Comparison of ENCODE assay signal across 17 mouse cellular contexts in genomic region chr6:146470378-146470777, GRCm38 (mm10).
"Had no signal": no experiment of that assay in that cellular context is flagged by ENCODE, and none has a peak within 500 bp of the region (broad histone marks: within the 10 kb centered on the region; RNA-seq: fewer than 3 reads in every experiment).

No protein-coding gene starts in this region.

- H3K36me3 ChIP-seq: neural tube, embryonic 12.5 days; neural tube, embryonic 13.5 days; neural tube, embryonic 15.5 days; stomach, embryonic 15.5 days had no signal

- H3K4me3 ChIP-seq: neural tube, embryonic 12.5 days; neural tube, embryonic 13.5 days; neural tube, embryonic 15.5 days; stomach, embryonic 15.5 days had no signal

- H3K9me3 ChIP-seq: neural tube, embryonic 12.5 days; neural tube, embryonic 13.5 days; neural tube, embryonic 15.5 days; stomach, embryonic 15.5 days had no signal

- H3K4me2 ChIP-seq: neural tube, embryonic 12.5 days; neural tube, embryonic 13.5 days; neural tube, embryonic 15.5 days; stomach, embryonic 15.5 days had no signal

- H3K27ac ChIP-seq: neural tube, embryonic 12.5 days; neural tube, embryonic 13.5 days; neural tube, embryonic 15.5 days; stomach, embryonic 15.5 days; stomach, postnatal 0 days had no signal

- DNase-seq: retina, postnatal 1 day; right cerebral cortex, adult 18-20 months; right cerebral cortex, postnatal 14 days; right cerebral cortex, postnatal 25 days; right cerebral cortex, postnatal 4 days; spleen, adult 18-20 months; thymus, adult 18-20 months; thymus, adult 2 months; thymus, postnatal 14 days; thymus, postnatal 25 days; thymus, postnatal 36 days; thymus, postnatal 4 days had no signal

- H3K4me1 ChIP-seq: neural tube, embryonic 12.5 days; neural tube, embryonic 13.5 days; neural tube, embryonic 15.5 days; stomach, embryonic 15.5 days had no signal

- H3K9ac ChIP-seq: neural tube, embryonic 12.5 days; neural tube, embryonic 13.5 days; neural tube, embryonic 15.5 days; stomach, embryonic 15.5 days had no signal

- H3K27me3 ChIP-seq: neural tube, embryonic 12.5 days; neural tube, embryonic 13.5 days; neural tube, embryonic 15.5 days; stomach, embryonic 15.5 days had no signal
